Mouse (Mus musculus) heart, adult 2 months (tissue): ENCODE data around the gene Tnks2. TPM values are rescaled to one million over a fixed set of nuclear protein-coding genes. Genes with fewer than 3 reads are reported as not detected.
A peak's percentile ranks its signal among the peaks of the same experiment; 100 is the strongest.
"Not testable (repeated sequence)": the region's sequence is repeated elsewhere in the genome, so short reads cannot be mapped to it uniquely, and the experiment has no call there.

ENCODE experiments used
- DNase-seq, 2 experiments: peaks; one replicate each; pipeline ENCODE4 v3.0.0; 2021
- H3K27ac ChIP-seq: fragments of 200-600 bp; 2 replicates; pipeline ENCODE4 v1.8.1; 2022
- H3K27me3 ChIP-seq: fragments of 200-500 bp; 2 replicates; pipeline ENCODE4 v1.6.1; 2012; ENCODE audit warnings: mild to moderate bottlenecking, low read length, inconsistent platforms, mixed read lengths; ENCODE audit not compliant: control insufficient read depth, insufficient read depth
- H3K36me3 ChIP-seq: fragments of 200-500 bp; 2 replicates; pipeline ENCODE4 v1.6.1; 2012; ENCODE audit warnings: low read length, inconsistent platforms; ENCODE audit not compliant: control insufficient read depth, insufficient read depth
- H3K4me1 ChIP-seq: fragments of 200-500 bp; 2 replicates; pipeline ENCODE4 v1.6.1; 2011; ENCODE audit warnings: low read length; ENCODE audit not compliant: control insufficient read depth, insufficient read depth
- H3K4me3 ChIP-seq: fragments of 200-600 bp; 2 replicates; pipeline ENCODE4 v1.8.1; 2022
- H3K79me2 ChIP-seq: fragments of 200-500 bp; replicated peaks from 2 replicates; pipeline ENCODE4 v1.6.1; 2012; ENCODE audit warnings: mild to moderate bottlenecking, inconsistent platforms, low read length, moderate library complexity, mixed read lengths; ENCODE audit not compliant: control insufficient read depth, insufficient read depth
- H3K9ac ChIP-seq: fragments of 200-500 bp; 2 replicates; pipeline ENCODE4 v1.6.1; 2012; ENCODE audit warnings: low read depth, mild to moderate bottlenecking, control low read depth, inconsistent platforms, low read length, mixed read lengths
- CTCF ChIP-seq: fragments of 200-600 bp; IDR thresholded peaks from 2 replicates; pipeline ENCODE4 v1.8.1; 2022; ENCODE audit warnings: antibody characterized with exemption, mild to moderate bottlenecking, moderate library complexity
- EP300 ChIP-seq: fragments of 200-500 bp; IDR thresholded peaks from 2 replicates; pipeline ENCODE4 v1.6.1; 2011; ENCODE audit warnings: low read depth, low read length, control low read depth; ENCODE audit not compliant: insufficient read depth
- POLR2A ChIP-seq: fragments of 200-500 bp; IDR thresholded peaks from 2 replicates; pipeline ENCODE4 v1.6.1; 2011; ENCODE audit warnings: mild to moderate bottlenecking, low read depth, low read length, control low read depth; ENCODE audit not compliant: insufficient read depth
- WGBS: fragments of 180-500 bp; shearing (Covaris S2); methylation state at CpG from one replicate; pipeline ENCODE4 v1.1.7; 2018; 5-methylcytosine and 5-hydroxymethylcytosine counted together
- intact Hi-C: fragments of 180-260 bp; cut with DNase I; formaldehyde crosslinking; loops from one replicate; pipeline ENCODE4 v1.15.1; 2025
- polyA plus RNA-seq: library from polyadenylated mRNA; depleted of rRNA; stranded (reverse); fragments of >200 nt; gene quantifications from 2 replicates; pipeline ENCODE4 v1.2.3, GENCODE M21; 2012
- total RNA-seq, 2 experiments: library from RNA; stranded (reverse); gene quantifications; 2 replicates each; pipeline ENCODE4 v1.2.3; 2021

Gene Tnks2
- total and polyA plus RNA-seq, 3 experiments, result 18.6 to 72.8 (median 69.4) TPM

GRCm38 (mm10) chr19:36853831-36854230 lies 19.8 kb downstream of the Tnks2 start:
- Histone ChIP-seq H3K36me3 (peaks cover 4% of the 10 kb centered on the region; the same call in 1 of the 2 replicates), H3K4me3 (no peak overlapping the region), H3K79me2 (no peaks in the 10 kb centered on the region), H3K27me3 (no peaks in the 10 kb centered on the region), H3K4me1 (no peaks in the 10 kb centered on the region), H3K9ac (no peak overlapping the region), H3K27ac (no peak overlapping the region)
- no peak for TF ChIP-seq POLR2A
- TF ChIP-seq EP300, result no peak
- TF ChIP-seq CTCF, result no peak
- no peak for DNase-seq
- intact Hi-C loops, result no loop called here
- 84% methylated on average over 2 of the region's 2 CpGs for WGBS

- 83% methylated on average over 9 of the region's 9 CpGs for WGBS
- no peak overlapping the region for H3K4me3 ChIP-seq
- H3K27me3 ChIP-seq, result no peaks in the 10 kb centered on the region
- H3K27ac ChIP-seq, result no peak overlapping the region
- H3K79me2 ChIP-seq, result no peaks in the 10 kb centered on the region
- DNase-seq, result no peak
- H3K4me1 ChIP-seq, result no peaks in the 10 kb centered on the region
- H3K36me3 ChIP-seq, result peaks cover 1% of the 10 kb centered on the region
- no peak for TF ChIP-seq EP300
- intact Hi-C loops, result loop anchor here (5.0 kb wide), 1 partner anchor 34 kb away; no protein-coding TSS in a partner anchor
- no peak overlapping the region for H3K9ac ChIP-seq
These were observed 23.8 kb downstream of the Tnks2 start for GRCm38 (mm10) chr19:36857851-36858250.

- no peaks in the 10 kb centered on the region; the same call in 1 of the 2 replicates for H3K36me3 ChIP-seq
- no peaks in the 10 kb centered on the region for H3K4me1 ChIP-seq
- H3K9ac ChIP-seq, result no peak overlapping the region
- no peak for DNase-seq
- intact Hi-C loops, result loop anchor here (10.0 kb wide), 1 partner anchor 124 kb away; no protein-coding TSS in a partner anchor
- H3K27me3 ChIP-seq, result no peaks in the 10 kb centered on the region
- H3K79me2 ChIP-seq, result no peaks in the 10 kb centered on the region
- H3K27ac ChIP-seq, result no peak overlapping the region
- WGBS, result 63% methylated on average over 5 of the region's 5 CpGs
- TF ChIP-seq POLR2A (no peak), CTCF (no peak), EP300 (no peak)
- no peak overlapping the region for H3K4me3 ChIP-seq
These were observed 26.4 kb downstream of the Tnks2 start for GRCm38 (mm10) chr19:36860393-36860792.

- Histone ChIP-seq H3K79me2 (no peaks in the 10 kb centered on the region), H3K27me3 (no peaks in the 10 kb centered on the region), H3K9ac (no peak overlapping the region), H3K4me3 (no peak overlapping the region), H3K36me3 (peaks cover 3% of the 10 kb centered on the region), H3K4me1 (no peaks in the 10 kb centered on the region), H3K27ac (no peak overlapping the region)
- WGBS, result 83% methylated on average over 5 of the region's 5 CpGs
- DNase-seq, result no peak
- intact Hi-C loops, result loop anchor here (5.0 to 10.0 kb wide), 2 partner anchors 49 to 119 kb away; no protein-coding TSS in a partner anchor
- no peak for TF ChIP-seq CTCF
- no peak for TF ChIP-seq POLR2A
- no peak for TF ChIP-seq EP300
These were observed 31.9 kb downstream of the Tnks2 start for GRCm38 (mm10) chr19:36865905-36866304.

- 93% methylated on average over 8 of the region's 8 CpGs for WGBS
- intact Hi-C loops, result loop anchor here (5.0 to 10.0 kb wide), 2 partner anchors 50 to 117 kb away; no protein-coding TSS in a partner anchor
- no peaks in the 10 kb centered on the region for H3K4me1 ChIP-seq
- no peaks in the 10 kb centered on the region for H3K79me2 ChIP-seq
- no peak overlapping the region for H3K9ac ChIP-seq
- DNase-seq, result no peak
- H3K36me3 ChIP-seq, result peaks cover 3% of the 10 kb centered on the region
- no peaks in the 10 kb centered on the region for H3K27me3 ChIP-seq
- no peak overlapping the region for H3K27ac ChIP-seq
- H3K4me3 ChIP-seq, result no peak overlapping the region
- no peak for TF ChIP-seq POLR2A
- no peak for TF ChIP-seq EP300
- no peak for TF ChIP-seq CTCF
These were observed 33.4 kb downstream of the Tnks2 start for GRCm38 (mm10) chr19:36867416-36867815.

- H3K36me3 ChIP-seq, H3K27ac ChIP-seq, H3K9ac ChIP-seq, H3K79me2 ChIP-seq, H3K4me1 ChIP-seq, DNase-seq, H3K27me3 ChIP-seq, H3K4me3 ChIP-seq: not testable (repeated sequence)
- intact Hi-C loops, result loop anchor here (5.0 to 10.0 kb wide), 2 partner anchors 51 to 116 kb away; no protein-coding TSS in a partner anchor
- WGBS, result 85% methylated on average over 3 of the region's 3 CpGs
- TF ChIP-seq CTCF, result peak; percentile 73
These were observed 34.6 kb downstream of the Tnks2 start for GRCm38 (mm10) chr19:36868675-36869074.
